Mouse (Mus musculus) liver, adult 2 months (tissue): ENCODE results near the gene Nrbp1. TPM values are rescaled to one million over a fixed set of nuclear protein-coding genes. Genes with fewer than 3 reads are reported as not detected.

Experiments
- DNase-seq: peaks from one replicate; pipeline ENCODE4 v3.0.0-alpha.2; 2011; ENCODE audit warnings: low read depth, low spot score; ENCODE audit errors: extremely low read depth
- H3K27ac ChIP-seq: fragments of 200-500 bp; replicated peaks from 2 replicates; pipeline ENCODE4 v1.5.1; 2012; ENCODE audit warnings: low read depth, mild to moderate bottlenecking, control low read depth, inconsistent platforms, low read length; ENCODE audit not compliant: insufficient read depth
- H3K27me3 ChIP-seq: fragments of 200-500 bp; 2 replicates; pipeline ENCODE4 v1.6.1; 2012; ENCODE audit warnings: mild to moderate bottlenecking, moderate library complexity, low read length, inconsistent platforms; ENCODE audit not compliant: control insufficient read depth, insufficient read depth
- H3K36me3 ChIP-seq: fragments of 200-500 bp; 2 replicates; pipeline ENCODE4 v1.6.1; 2012; ENCODE audit warnings: low read length, inconsistent platforms; ENCODE audit not compliant: control insufficient read depth, insufficient read depth
- H3K4me1 ChIP-seq: fragments of 200-500 bp; 2 replicates; pipeline ENCODE4 v1.6.1; 2011; ENCODE audit warnings: low read length; ENCODE audit not compliant: control insufficient read depth, insufficient read depth
- H3K4me3 ChIP-seq: fragments of 200-500 bp; 2 replicates; pipeline ENCODE4 v1.5.1; 2011; ENCODE audit warnings: low read depth, mild to moderate bottlenecking, control low read depth, low read length, moderate library complexity; ENCODE audit not compliant: insufficient read depth
- H3K79me2 ChIP-seq: fragments of 200-500 bp; 2 replicates; pipeline ENCODE4 v1.6.1; 2012; ENCODE audit warnings: inconsistent platforms, mild to moderate bottlenecking, low read length, moderate library complexity; ENCODE audit not compliant: control insufficient read depth, insufficient read depth
- H3K9ac ChIP-seq: fragments of 200-500 bp; 2 replicates; pipeline ENCODE4 v1.6.1; 2012; ENCODE audit warnings: low read depth, mild to moderate bottlenecking, control low read depth, inconsistent platforms, low read length
- CTCF ChIP-seq: fragments of 200-500 bp; IDR thresholded peaks from 2 replicates; pipeline ENCODE4 v1.5.1; 2011; ENCODE audit warnings: low read depth, low read length, control low read depth
- POLR2A ChIP-seq: fragments of 200-500 bp; IDR thresholded peaks from 2 replicates; pipeline ENCODE4 v1.6.1; 2011; ENCODE audit warnings: low read length, control low read depth; ENCODE audit not compliant: insufficient read depth; ENCODE audit errors: extremely low read depth
- WGBS: fragments of 180-500 bp; shearing (Covaris S2); methylation state at CpG from one replicate; pipeline ENCODE4 v1.1.7; 2018; 5-methylcytosine and 5-hydroxymethylcytosine counted together
- polyA plus RNA-seq: library from polyadenylated mRNA; depleted of rRNA; stranded (reverse); fragments of >200 nt; gene quantifications from 2 replicates; pipeline ENCODE4 v1.2.3, GENCODE M21; 2012
- total RNA-seq: library from RNA; depleted of rRNA; stranded (reverse); fragments of >200 nt; gene quantifications from 2 replicates; pipeline ENCODE4 v1.2.3, GENCODE M21; 2014

The Nrbp1 gene
- total and polyA plus RNA-seq, 2 experiments, result 51.5 to 112 TPM

DNA sequence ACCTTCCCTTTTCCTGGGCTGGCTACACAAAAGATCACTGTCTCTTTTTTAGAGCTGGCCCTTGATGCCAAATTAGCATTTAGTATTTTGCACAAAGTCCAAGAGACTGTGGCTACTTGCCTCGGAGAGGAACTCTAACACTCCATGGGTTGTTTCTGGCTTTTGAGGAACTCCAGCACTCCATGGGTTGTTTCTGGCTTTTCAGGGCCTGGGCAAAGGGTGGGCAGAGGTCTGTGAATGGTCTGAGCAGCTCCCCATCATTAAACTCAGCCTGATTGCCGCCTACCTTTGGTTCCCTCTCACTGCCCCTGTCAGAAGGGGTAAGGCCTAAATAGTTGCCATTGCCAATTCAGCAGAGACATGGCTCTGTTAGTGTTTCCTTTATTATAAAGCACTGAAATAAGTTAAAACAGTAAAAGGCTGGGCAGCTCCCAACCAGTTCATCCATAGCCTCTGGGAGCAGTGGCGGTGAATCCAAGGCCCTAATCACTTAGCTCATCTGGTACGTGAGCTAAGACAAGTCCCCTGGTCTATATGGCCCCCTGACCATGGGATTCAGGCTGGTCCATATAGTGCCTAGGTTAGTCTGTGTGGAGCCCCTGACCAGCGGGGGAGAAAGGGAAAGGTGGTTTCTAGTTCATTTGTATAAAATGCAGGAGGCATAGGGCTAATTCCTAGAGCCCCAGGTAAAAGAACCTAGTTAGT is 41.9 kb upstream of the Nrbp1 start:
- H3K27me3 ChIP-seq, result no peaks in the 10 kb centered on the region
- H3K36me3 ChIP-seq, result peaks cover 38% of the 10 kb centered on the region
- no peak for DNase-seq
- no peak for TF ChIP-seq CTCF
- no peak for TF ChIP-seq POLR2A
- H3K9ac ChIP-seq, result no peak overlapping the region
- WGBS, result 82% methylated on average over 5 of the region's 5 CpGs
- no peak overlapping the region for H3K4me3 ChIP-seq
- H3K79me2 ChIP-seq, result peaks cover 7% of the 10 kb centered on the region
- H3K4me1 ChIP-seq, result peaks cover 4% of the 10 kb centered on the region
- no peak overlapping the region for H3K27ac ChIP-seq

DNA sequence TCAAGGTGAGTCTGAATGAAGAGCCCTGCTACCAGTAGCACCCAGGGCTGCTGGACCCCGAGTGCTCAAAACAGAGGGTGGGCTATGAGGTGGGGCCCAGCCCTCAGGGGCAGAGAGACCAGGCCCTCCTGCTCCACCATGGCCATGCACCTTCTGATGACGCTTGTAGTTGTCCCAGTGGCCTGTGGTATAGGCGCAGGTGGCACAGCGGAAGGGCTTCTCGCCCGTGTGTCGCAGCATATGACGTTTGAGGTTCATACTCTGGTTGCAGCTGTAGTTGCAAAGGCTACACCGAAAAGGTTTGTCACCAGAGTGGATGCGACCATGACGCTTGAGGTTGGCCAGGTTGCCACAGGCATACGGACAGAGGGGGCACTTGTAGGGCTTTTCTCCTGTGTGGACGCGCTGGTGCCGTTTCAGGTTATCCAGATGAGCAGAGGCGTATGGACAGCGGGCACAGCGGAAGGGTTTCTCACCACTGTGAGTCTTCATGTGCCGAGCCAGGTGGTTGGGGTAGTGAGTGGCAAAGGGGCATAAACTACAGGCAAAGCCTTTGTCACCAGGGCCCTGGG is 41.3 kb upstream of the Nrbp1 start:
- peaks cover 40% of the 10 kb centered on the region for H3K36me3 ChIP-seq
- H3K9ac ChIP-seq, result no peak overlapping the region
- H3K79me2 ChIP-seq, result peaks cover 7% of the 10 kb centered on the region
- H3K4me3 ChIP-seq, result no peak overlapping the region
- TF ChIP-seq CTCF (no peak), POLR2A (no peak)
- H3K4me1 ChIP-seq, result peaks cover 4% of the 10 kb centered on the region
- 95% methylated on average over 19 of the region's 19 CpGs for WGBS
- no peaks in the 10 kb centered on the region for H3K27me3 ChIP-seq
- H3K27ac ChIP-seq, result no peak overlapping the region
- DNase-seq, result no peak

DNA sequence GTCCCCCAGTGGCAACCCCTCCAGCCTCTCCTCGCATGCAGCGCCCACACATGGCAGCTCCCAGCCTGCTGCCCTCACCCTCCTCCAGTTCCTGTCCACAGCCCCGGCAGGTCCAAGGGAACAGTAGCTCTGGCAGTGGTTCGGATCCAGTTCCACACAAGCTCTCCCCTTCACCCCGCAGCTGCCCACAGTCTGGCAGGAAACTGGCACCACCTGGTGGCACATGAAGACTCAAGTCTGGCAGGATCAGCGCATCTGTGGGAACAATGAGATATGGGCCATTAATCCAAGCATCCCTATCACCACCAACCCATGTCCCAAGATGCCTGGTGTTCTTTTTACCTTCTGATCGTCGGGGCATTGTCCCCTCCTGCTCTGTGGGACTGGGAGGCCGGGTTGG is 40.8 kb upstream of the Nrbp1 start:
- Histone ChIP-seq H3K27me3 (no peaks in the 10 kb centered on the region), H3K27ac (no peak overlapping the region), H3K4me3 (no peak overlapping the region), H3K9ac (no peak overlapping the region), H3K36me3 (peaks cover 41% of the 10 kb centered on the region), H3K79me2 (peaks cover 7% of the 10 kb centered on the region), H3K4me1 (peaks cover 4% of the 10 kb centered on the region)
- no peak for DNase-seq
- peak; percentile 25; the same call in 1 of the 2 replicates for TF ChIP-seq CTCF
- no peak for TF ChIP-seq POLR2A
- 75% methylated on average over 9 of the region's 9 CpGs for WGBS

DNA sequence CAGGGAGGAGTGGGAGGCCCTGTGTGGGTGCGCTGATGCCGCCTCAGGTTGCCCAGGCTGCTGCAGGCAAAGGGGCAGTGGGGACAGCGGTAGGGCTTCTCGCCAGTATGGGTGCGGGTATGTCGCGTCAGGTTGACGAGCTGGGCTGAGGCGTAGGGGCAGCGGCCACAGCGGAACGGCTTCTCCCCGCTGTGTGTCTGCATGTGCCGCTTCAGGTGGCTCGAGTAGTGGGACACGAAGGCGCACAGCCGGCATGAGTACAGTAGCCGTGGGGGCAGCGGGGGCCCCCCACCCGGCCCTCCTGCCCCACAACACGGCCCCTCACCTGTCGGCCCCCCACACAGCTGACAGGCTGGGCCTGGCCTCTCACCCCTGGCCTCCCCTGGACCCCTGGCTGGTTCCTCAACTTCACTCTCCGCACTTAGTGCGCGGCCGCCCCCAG is 40.3 kb upstream of the Nrbp1 start:
- Histone ChIP-seq H3K36me3 (peaks cover 42% of the 10 kb centered on the region), H3K27ac (no peak overlapping the region), H3K79me2 (peaks cover 7% of the 10 kb centered on the region), H3K9ac (no peak overlapping the region), H3K4me3 (no peak overlapping the region), H3K4me1 (peaks cover 4% of the 10 kb centered on the region), H3K27me3 (no peaks in the 10 kb centered on the region)
- DNase-seq, result no peak
- TF ChIP-seq POLR2A, result no peak
- TF ChIP-seq CTCF, result no peak
- 90% methylated on average over 27 of the region's 27 CpGs for WGBS

DNA sequence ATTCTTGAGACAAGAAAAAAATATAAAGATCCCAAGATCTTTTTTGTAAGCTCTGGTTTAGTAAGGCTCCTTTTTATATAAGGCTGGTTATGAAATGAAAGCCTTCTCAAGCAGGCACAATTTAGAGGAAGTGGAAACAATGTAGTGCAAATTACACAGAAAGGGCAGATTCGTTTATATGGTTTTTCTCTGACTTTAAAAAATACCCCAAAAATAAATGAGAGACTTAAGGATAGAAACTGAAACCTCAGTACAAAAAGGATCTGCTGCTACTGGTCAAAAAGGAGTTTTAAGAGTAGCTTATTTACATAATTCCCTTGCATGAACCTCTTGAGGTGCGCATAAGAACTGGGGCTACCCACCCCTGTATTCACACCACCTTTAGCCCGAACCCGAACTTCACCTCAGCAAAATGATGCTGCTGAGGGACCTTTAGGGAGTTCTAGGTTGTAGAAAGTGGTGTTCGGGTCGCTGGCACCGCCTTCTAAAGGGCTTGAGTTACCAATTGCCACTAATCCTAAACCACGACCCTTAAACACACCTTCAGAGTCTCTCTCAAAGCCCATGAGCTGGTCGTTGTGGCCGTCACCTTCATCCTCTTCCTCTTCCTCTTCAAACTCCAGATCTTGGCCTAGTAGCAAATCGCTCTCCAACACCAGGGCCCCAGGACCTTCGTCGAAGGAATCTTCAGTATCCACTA is 39.5 kb upstream of the Nrbp1 start:
- Histone ChIP-seq H3K4me3 (peak overlapping the region; percentile 73), H3K4me1 (peaks cover 4% of the 10 kb centered on the region), H3K9ac (peak overlapping the region; percentile 81), H3K36me3 (peaks cover 40% of the 10 kb centered on the region), H3K27ac (peak overlapping the region; percentile 81), H3K79me2 (peaks cover 7% of the 10 kb centered on the region), H3K27me3 (no peaks in the 10 kb centered on the region)
- no peak for TF ChIP-seq CTCF
- TF ChIP-seq POLR2A, result no peak
- 6% methylated on average over 13 of the region's 13 CpGs for WGBS
- DNase-seq, result no peak
